Mouse (Mus musculus) heart, adult 9 months (tissue): ENCODE data around the gene Clspn.
"Not testable (repeated sequence)": the region's sequence is repeated elsewhere in the genome, so short reads cannot be mapped to it uniquely, and the experiment has no call there.

ENCODE experiments used
- DNase-seq, 2 experiments: peaks; one replicate each; pipeline ENCODE4 v3.0.0; 2022; ENCODE audit warnings: low spot score in 2 of 2

Clspn gene

GRCm38 (mm10) chr4:126556809-126557711, at the start of gene Clspn:
TSS of gene Clspn (plus strand) at chr4:126556935.
- DNase-seq, result peak; percentile 79 to 80

DNA sequence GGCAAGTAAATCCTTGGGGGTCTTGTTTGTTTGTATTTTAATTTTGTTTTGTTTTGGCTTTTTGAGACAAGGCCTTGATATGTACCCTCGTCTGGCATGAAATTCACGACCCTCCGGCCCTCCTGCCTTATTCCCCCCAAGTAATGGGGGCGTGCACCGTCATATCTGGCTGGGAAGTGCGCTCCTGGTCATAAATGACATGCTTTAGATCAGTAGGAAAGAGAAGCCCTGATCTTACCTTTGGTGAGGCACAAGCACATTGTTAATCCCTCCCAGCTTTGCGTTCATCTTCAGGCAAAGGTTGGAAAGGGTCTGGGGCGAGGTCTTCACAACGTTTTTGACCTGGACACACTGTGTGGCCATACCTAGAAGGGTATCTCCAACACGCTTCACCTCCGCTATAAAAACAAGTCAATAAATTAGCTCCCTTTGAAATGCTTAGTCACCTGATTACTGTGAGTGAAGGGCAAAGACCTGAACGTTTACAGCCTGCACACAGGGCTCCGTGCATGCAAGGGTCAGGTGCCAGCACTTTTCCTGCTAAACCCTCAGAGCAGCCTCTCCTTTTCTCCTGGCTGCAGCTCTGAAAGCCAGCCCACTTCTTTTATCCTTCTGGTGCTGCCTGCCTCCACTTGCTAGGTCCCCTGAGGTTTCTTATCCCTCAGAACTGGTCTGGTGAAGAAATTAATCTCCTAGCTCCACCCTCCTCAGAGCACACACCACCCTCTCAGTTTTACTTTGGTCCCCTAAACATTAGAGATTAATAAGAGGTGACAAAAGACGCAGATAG, 48.4 kb upstream of the Clspn start:
- DNase-seq, result no peak

- no peak for DNase-seq
Observed at GRCm38 (mm10) chr4:126509072-126509471, 47.7 kb upstream of the Clspn start.

GRCm38 (mm10) chr4:126511013-126511412, 45.7 kb upstream of the Clspn start:
- DNase-seq, result no peak

- no peak for DNase-seq
Observed at GRCm38 (mm10) chr4:126512308-126513066, 44.2 kb upstream of the Clspn start.

GRCm38 (mm10) chr4:126526164-126526563, 30.6 kb upstream of the Clspn start:
- DNase-seq, result peak; percentile 12 to 13

GRCm38 (mm10) chr4:126526828-126527227, 29.9 kb upstream of the Clspn start:
- no peak for DNase-seq

- no peak for DNase-seq
Observed at GRCm38 (mm10) chr4:126532292-126532691, 24.4 kb upstream of the Clspn start.

GRCm38 (mm10) chr4:126532827-126533728, 23.7 kb upstream of the Clspn start, which contains the start of gene Ago4:
TSS of gene Ago4 (minus strand) at chr4:126533472.
- peak; percentile 43 to 55 for DNase-seq

- no peak for DNase-seq
Observed at GRCm38 (mm10) chr4:126533729-126534070, 23.0 kb upstream of the Clspn start.

- not testable (repeated sequence) for DNase-seq
Observed at GRCm38 (mm10) chr4:126535631-126536030, 21.1 kb upstream of the Clspn start.

DNA sequence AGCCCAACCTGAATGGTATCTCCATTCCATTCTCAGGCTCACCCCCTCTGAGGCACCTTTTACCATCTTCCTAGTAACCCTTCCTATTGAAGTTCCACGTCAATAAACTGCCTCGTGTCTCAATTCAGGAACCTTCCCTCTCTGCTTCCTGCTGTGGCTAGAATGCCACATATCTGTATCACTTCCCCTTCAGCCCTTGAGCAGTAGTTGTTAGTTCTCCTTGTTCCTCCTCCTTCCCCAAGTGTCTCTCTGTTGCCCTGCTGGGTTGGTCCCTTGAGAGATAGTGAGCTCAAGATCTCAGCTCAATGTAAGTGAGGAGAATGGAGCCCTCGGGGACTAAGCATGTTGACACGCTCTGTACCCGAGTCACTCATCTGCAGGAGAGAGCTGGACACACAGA, 19.9 kb upstream of the Clspn start:
- DNase-seq, result peak in 1 of 2 experiments; percentile 42

- DNase-seq, result no peak
Observed at GRCm38 (mm10) chr4:126540487-126541071, 16.2 kb upstream of the Clspn start.

DNA sequence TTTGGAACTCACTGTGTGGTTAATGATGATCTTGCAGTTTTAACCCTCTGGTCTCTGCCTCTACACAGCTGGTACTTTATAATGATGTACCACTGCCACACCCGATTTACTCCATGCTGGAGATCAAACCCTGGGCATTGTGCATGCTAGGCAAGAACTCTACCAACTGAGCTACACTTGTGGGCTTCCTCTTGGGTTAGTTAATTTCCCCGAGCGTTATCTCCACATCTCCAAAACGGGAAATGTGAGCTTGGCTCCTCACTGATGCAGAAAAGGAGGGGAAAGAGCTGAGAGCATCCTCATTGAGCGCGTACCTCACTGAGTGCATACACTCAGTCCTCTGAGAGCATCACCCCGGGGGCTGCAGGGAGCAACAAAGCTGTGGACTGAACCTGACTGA, 13.9 kb upstream of the Clspn start:
- no peak for DNase-seq

DNA sequence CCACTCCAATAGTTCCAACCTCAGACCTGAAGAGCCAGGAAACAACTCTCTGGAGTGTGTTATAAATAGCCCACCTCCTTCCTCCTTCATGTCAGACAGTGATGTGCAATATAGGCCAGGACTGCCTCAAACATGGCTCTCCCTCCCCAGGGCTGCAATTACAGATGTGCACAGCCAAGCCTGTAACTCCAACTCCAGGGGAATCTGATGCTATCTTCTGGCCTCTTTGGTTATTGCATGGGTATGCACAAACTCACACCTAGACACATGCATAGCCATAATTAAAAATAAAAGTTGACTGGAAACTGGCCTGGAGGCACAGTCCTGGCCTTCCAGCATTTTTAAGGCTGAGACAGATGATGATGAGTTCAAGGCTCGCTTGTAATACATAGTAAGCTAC, 11.7 kb upstream of the Clspn start:
- DNase-seq, result no peak

- DNase-seq, result no peak
Observed at GRCm38 (mm10) chr4:126545703-126546102, 11.0 kb upstream of the Clspn start.

DNA sequence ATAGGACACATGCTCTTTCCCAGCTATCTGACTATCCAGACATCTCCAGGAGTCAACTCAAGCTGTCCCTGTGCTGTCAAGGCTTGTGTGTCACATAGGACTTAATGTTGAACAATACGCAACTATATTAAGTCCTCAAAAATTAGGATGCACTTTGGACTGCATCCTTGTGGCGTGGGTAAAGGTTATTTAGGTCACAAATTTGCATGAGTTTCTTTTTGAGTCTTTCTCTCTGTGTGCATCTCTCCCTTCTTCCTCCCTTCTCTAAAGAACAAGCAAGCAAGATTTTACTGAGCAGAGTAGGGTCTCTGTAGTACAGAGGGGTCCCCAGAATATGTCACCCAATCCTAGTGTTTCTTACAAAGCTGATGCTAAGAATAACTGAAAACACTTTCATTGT, 10.6 kb upstream of the Clspn start:
- no peak for DNase-seq

DNA sequence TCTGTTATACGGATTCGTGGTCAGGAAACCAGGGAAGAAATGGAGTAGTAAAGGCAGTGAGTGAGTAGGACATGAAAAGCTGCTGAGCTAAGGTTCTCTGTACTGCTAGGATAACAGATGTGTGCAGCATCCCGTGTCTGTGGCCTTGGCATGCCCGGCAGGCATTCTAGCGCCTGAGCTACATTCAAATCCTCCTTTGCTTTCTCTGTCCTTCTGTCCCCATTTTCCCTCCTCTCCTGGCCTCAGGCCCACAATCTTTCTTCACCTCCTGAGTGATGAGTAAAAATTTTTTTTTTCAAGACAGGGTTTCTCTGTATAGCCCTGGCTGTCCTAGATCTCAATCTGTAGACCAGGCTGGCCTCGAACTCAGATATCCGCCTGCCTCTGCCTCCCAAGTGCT, 4.6 kb upstream of the Clspn start:
- no peak for DNase-seq

DNA sequence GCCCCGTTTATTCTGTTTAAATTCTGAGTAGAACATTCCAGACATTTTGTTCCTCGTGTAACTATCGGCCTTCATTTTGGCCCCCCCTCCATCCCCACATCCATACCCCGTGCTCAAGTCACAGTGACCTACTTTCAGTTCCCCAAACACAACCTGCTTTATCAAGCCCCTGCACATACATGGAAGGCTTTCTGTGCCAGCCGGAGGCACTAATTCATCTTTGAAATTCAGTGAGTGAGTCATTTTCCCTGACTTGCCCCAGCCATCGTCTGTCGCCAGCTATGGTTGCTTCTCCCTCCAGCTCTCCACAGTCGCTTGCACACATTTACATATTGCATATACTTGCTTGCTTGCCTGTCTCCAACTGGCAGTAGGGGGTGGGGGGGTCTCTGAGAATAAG, 3.6 kb upstream of the Clspn start:
- no peak for DNase-seq

GRCm38 (mm10) chr4:126553685-126554084, 3.0 kb upstream of the Clspn start:
- DNase-seq, result no peak

DNA sequence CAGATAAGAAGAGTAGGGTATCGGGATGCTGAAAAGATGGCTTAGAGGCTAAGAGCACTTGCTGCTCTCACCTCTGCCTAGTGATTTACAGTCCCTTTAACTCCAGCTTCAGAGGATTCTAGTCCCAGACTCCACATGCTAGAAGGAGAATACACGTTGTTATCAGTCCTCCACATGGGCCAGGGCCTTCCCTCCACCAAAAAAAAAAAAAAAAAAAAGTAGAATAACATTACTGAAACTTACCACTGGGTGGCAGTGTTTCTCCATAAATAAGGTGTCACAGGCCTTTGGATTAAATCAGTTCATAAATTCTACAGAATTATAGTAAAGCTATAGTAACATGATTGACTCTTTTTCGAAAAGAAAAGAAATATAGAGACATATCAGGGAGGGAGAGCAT, 2.3 kb upstream of the Clspn start:
- DNase-seq, result peak in 1 of 2 experiments; percentile 12
